Mouse (Mus musculus) intestine, postnatal 0 days (tissue): ENCODE data around the gene Dyrk4. TPM values are rescaled to one million over a fixed set of nuclear protein-coding genes. Genes with fewer than 3 reads are reported as not detected.

ENCODE experiments used
- ATAC-seq: fragments of 200-750 bp; cut with Nextera tagmentation; 2 replicates; pipeline ENCODE4 v1.8.0; 2017; ENCODE audit warnings: mild to moderate bottlenecking, moderate TSS enrichment, moderate library complexity
- H3K27ac ChIP-seq: fragments of 300-500 bp; sonication (generic); 2 replicates; pipeline ENCODE4 v1.5.1; 2014; ENCODE audit warnings: mild to moderate bottlenecking, low read depth, low read length, moderate library complexity
- H3K27me3 ChIP-seq: fragments of 300-500 bp; sonication (generic); replicated peaks from 2 replicates; pipeline ENCODE4 v1.6.1; 2014; ENCODE audit warnings: low read length, mixed read lengths; ENCODE audit not compliant: control insufficient read depth, insufficient read depth
- H3K36me3 ChIP-seq: fragments of 300-500 bp; sonication (generic); 2 replicates; pipeline ENCODE4 v1.6.1; 2014; ENCODE audit warnings: mild to moderate bottlenecking, moderate library complexity; ENCODE audit not compliant: control insufficient read depth, insufficient read depth
- H3K4me1 ChIP-seq: fragments of 300-500 bp; sonication (generic); replicated peaks from 2 replicates; pipeline ENCODE4 v1.6.1; 2014; ENCODE audit warnings: antibody characterized with exemption, low read length, mixed read lengths; ENCODE audit not compliant: control insufficient read depth, insufficient read depth
- H3K4me2 ChIP-seq: fragments of 300-500 bp; sonication (generic); replicated peaks from 2 replicates; pipeline ENCODE4 v1.6.1; 2014; ENCODE audit warnings: low read depth, mild to moderate bottlenecking, moderate library complexity
- H3K4me3 ChIP-seq: fragments of 300-500 bp; sonication (generic); 2 replicates; pipeline ENCODE4 v1.5.1; 2014; ENCODE audit warnings: low read depth, low read length
- H3K9ac ChIP-seq: fragments of 300-500 bp; sonication (generic); 2 replicates; pipeline ENCODE4 v1.6.1; 2014; ENCODE audit warnings: mild to moderate bottlenecking, low read depth, low read length
- H3K9me3 ChIP-seq: fragments of 300-500 bp; sonication (generic); 2 replicates; pipeline ENCODE4 v1.6.1; 2016; ENCODE audit warnings: mixed run types; ENCODE audit not compliant: control insufficient read depth
- CTCF ChIP-seq: sonication (generic); IDR thresholded peaks from 2 replicates; pipeline ENCODE4 v1.5.1; 2016; ENCODE audit warnings: low read depth, mild to moderate bottlenecking, control low read depth, antibody characterized with exemption, moderate library complexity
- WGBS: fragments of 180-500 bp; shearing (Covaris S2); extraction: QIAGEN DNeasy Blood & Tissue Kit; methylation state at CpG from one replicate; pipeline ENCODE4 v1.1.7; 2014; 5-methylcytosine and 5-hydroxymethylcytosine counted together
- polyA plus RNA-seq: library from polyadenylated mRNA; unstranded; fragments of >200 nt; fragmentation: Nextera tagmentation; extraction: Ambion mirVana; gene quantifications from 2 replicates; pipeline ENCODE4 v1.2.1, GENCODE M21; 2015

The Dyrk4 gene
- polyA plus RNA-seq, 1 experiment from 2014 or later, result not detected

GRCm38 (mm10) chr6:126914928-126915327, 6.7 kb downstream of the Dyrk4 start:
- no peaks in the 10 kb centered on the region for H3K9me3 ChIP-seq
- no peaks in the 10 kb centered on the region for H3K4me1 ChIP-seq
- no peaks in the 10 kb centered on the region for H3K36me3 ChIP-seq
- no peak overlapping the region for H3K4me3 ChIP-seq
- WGBS, result 84% methylated on average over 5 of the region's 5 CpGs
- H3K27ac ChIP-seq, result no peak overlapping the region
- H3K27me3 ChIP-seq, result no peaks in the 10 kb centered on the region
- no peak overlapping the region for H3K4me2 ChIP-seq
- H3K9ac ChIP-seq, result no peak overlapping the region
- no peak for TF ChIP-seq CTCF
- ATAC-seq, result no peak

- TF ChIP-seq CTCF, result no peak
- ATAC-seq, result no peak
- Histone ChIP-seq H3K9ac (no peak overlapping the region), H3K27me3 (no peaks in the 10 kb centered on the region), H3K4me3 (no peak overlapping the region), H3K4me2 (no peak overlapping the region), H3K4me1 (no peaks in the 10 kb centered on the region), H3K9me3 (no peaks in the 10 kb centered on the region), H3K27ac (no peak overlapping the region), H3K36me3 (no peaks in the 10 kb centered on the region)
- WGBS, result 67% methylated on average over 4 of the region's 4 CpGs
Observed at GRCm38 (mm10) chr6:126910727-126911126, 10.9 kb downstream of the Dyrk4 start.

- Histone ChIP-seq H3K4me1 (no peaks in the 10 kb centered on the region), H3K27me3 (no peaks in the 10 kb centered on the region), H3K4me2 (no peak overlapping the region), H3K4me3 (no peak overlapping the region), H3K27ac (no peak overlapping the region), H3K9ac (no peak overlapping the region), H3K9me3 (no peaks in the 10 kb centered on the region), H3K36me3 (no peaks in the 10 kb centered on the region)
- TF ChIP-seq CTCF, result no peak
- WGBS, result 61% methylated on average over 3 of the region's 3 CpGs
- ATAC-seq, result no peak
Observed at GRCm38 (mm10) chr6:126907876-126908275, 13.8 kb downstream of the Dyrk4 start.

- Histone ChIP-seq H3K4me3 (no peak overlapping the region), H3K27me3 (no peaks in the 10 kb centered on the region), H3K27ac (no peak overlapping the region), H3K4me2 (no peak overlapping the region), H3K4me1 (no peaks in the 10 kb centered on the region), H3K9ac (no peak overlapping the region), H3K36me3 (no peaks in the 10 kb centered on the region), H3K9me3 (no peaks in the 10 kb centered on the region)
- TF ChIP-seq CTCF, result no peak
- ATAC-seq, result no peak
- WGBS, result 66% methylated on average over 4 of the region's 5 CpGs
Observed at GRCm38 (mm10) chr6:126907378-126907777, 14.3 kb downstream of the Dyrk4 start.

- WGBS, result 80% methylated on average over 8 of the region's 8 CpGs
- Histone ChIP-seq H3K4me3 (no peak overlapping the region), H3K36me3 (no peaks in the 10 kb centered on the region), H3K4me2 (no peak overlapping the region), H3K27me3 (no peaks in the 10 kb centered on the region), H3K9ac (no peak overlapping the region), H3K4me1 (no peaks in the 10 kb centered on the region), H3K27ac (no peak overlapping the region), H3K9me3 (no peaks in the 10 kb centered on the region)
- no peak for TF ChIP-seq CTCF
- no peak for ATAC-seq
Observed at GRCm38 (mm10) chr6:126877118-126877517, 44.5 kb downstream of the Dyrk4 start.

- H3K27me3 ChIP-seq, result no peaks in the 10 kb centered on the region
- no peak for ATAC-seq
- no peak within 1 kb of the TSS for H3K27ac ChIP-seq
- no peaks in the 10 kb centered on the region for H3K36me3 ChIP-seq
- H3K9me3 ChIP-seq, result no peaks in the 10 kb centered on the region
- H3K4me3 ChIP-seq, result no peak within 1 kb of the TSS
- H3K4me2 ChIP-seq, result no peak within 1 kb of the TSS
- no peak within 1 kb of the TSS for H3K9ac ChIP-seq
- H3K4me1 ChIP-seq, result peaks cover 6% of the 10 kb centered on the region
- no peak for TF ChIP-seq CTCF
Observed at GRCm38 (mm10) chr6:126852881-126853280, 68.8 kb downstream of the Dyrk4 start, which contains the start of gene Akap3. Akap3 (plus strand) TSS chr6:126853098.
